Mouse (Mus musculus) liver, postnatal 0 days (tissue): ENCODE measurements around the gene Esrrg.

ENCODE experiments used
- CTCF ChIP-seq: sonication (generic); IDR thresholded peaks from 2 replicates; pipeline ENCODE4 v1.5.1; 2016; ENCODE audit warnings: antibody characterized with exemption, low read depth
- EP300 ChIP-seq: IDR thresholded peaks from 2 replicates; pipeline ENCODE4 v1.6.1; 2016; ENCODE audit warnings: antibody characterized with exemption, low read depth, mild to moderate bottlenecking

GRCm38 (mm10) chr1:187805001-187805400 lies 196.4 kb downstream of the Esrrg start:
- TF ChIP-seq CTCF (no peak), EP300 (no peak)
